Mouse (Mus musculus) stomach, embryonic 14.5 days (tissue): ENCODE data around the gene Map4k5. TPM values are rescaled to one million over a fixed set of nuclear protein-coding genes. Genes with fewer than 3 reads are reported as not detected.
A peak's percentile ranks its signal among the peaks of the same experiment; 100 is the strongest.

Source experiments
- ATAC-seq: fragments of 200-750 bp; cut with Nextera tagmentation; 2 replicates; pipeline ENCODE4 v1.8.0; 2017; ENCODE audit warnings: low read depth, moderate TSS enrichment; ENCODE audit not compliant: insufficient number of reproducible peaks, insufficient read depth, low FRiP score
- H3K27ac ChIP-seq: fragments of 300-500 bp; sonication (generic); 2 replicates; pipeline ENCODE4 v1.5.1; 2014; ENCODE audit warnings: mild to moderate bottlenecking, low read length, moderate library complexity, mixed read lengths
- H3K27me3 ChIP-seq: fragments of 300-500 bp; sonication (generic); 2 replicates; pipeline ENCODE4 v1.6.1; 2014; ENCODE audit warnings: low read length, control low read depth, mixed read lengths; ENCODE audit not compliant: control insufficient read depth, insufficient read depth
- H3K36me3 ChIP-seq: fragments of 300-500 bp; sonication (generic); 2 replicates; pipeline ENCODE4 v1.6.1; 2014; ENCODE audit warnings: mild to moderate bottlenecking, control low read depth, low read length, moderate library complexity, mixed read lengths; ENCODE audit not compliant: control insufficient read depth, insufficient read depth
- H3K4me1 ChIP-seq: fragments of 300-500 bp; sonication (generic); 2 replicates; pipeline ENCODE4 v1.6.1; 2014; ENCODE audit warnings: low read length, control low read depth, mixed read lengths; ENCODE audit not compliant: control insufficient read depth, insufficient read depth
- H3K4me2 ChIP-seq: fragments of 300-500 bp; sonication (generic); replicated peaks from 2 replicates; pipeline ENCODE4 v1.6.1; 2014; ENCODE audit warnings: low read depth, low read length, control low read depth
- H3K4me3 ChIP-seq: fragments of 300-500 bp; sonication (generic); 2 replicates; pipeline ENCODE4 v1.5.1; 2014; ENCODE audit warnings: low read depth, low read length, control low read depth
- H3K9ac ChIP-seq: fragments of 300-500 bp; sonication (generic); replicated peaks from 2 replicates; pipeline ENCODE4 v1.6.1; 2014; ENCODE audit warnings: low read depth, mild to moderate bottlenecking, control low read depth, low read length, moderate library complexity, mixed read lengths
- H3K9me3 ChIP-seq: fragments of 300-500 bp; sonication (generic); 2 replicates; pipeline ENCODE4 v1.6.1; 2016; ENCODE audit warnings: low read depth, low read length, control low read depth; ENCODE audit not compliant: control insufficient read depth
- WGBS: fragments of 180-500 bp; shearing (Covaris S2); extraction: QIAGEN DNeasy Blood & Tissue Kit; methylation state at CpG from one replicate; pipeline ENCODE4 v1.1.7; 2014; 5-methylcytosine and 5-hydroxymethylcytosine counted together
- polyA plus RNA-seq: library from polyadenylated mRNA; unstranded; fragments of >200 nt; fragmentation: Nextera tagmentation; extraction: Ambion mirVana; gene quantifications from 2 replicates; pipeline ENCODE4 v1.2.1, GENCODE M21; 2014

The Map4k5 gene
- 37.4 and 41.5 TPM in 2 replicates for polyA plus RNA-seq

GRCm38 (mm10) chr12:69892371-69893251 is at the start of gene Map4k5, which contains the start of gene Atl1:
Gene Map4k5, minus strand, starts transcription at chr12:69893200.
Gene Atl1, plus strand, starts transcription at chr12:69892614.
- H3K4me2 ChIP-seq, result peak within 1 kb of the TSS; percentile 72
- H3K9me3 ChIP-seq, result no peaks in the 10 kb centered on the region
- H3K27ac ChIP-seq, result peak within 1 kb of the TSS; percentile 92
- peaks cover 18% of the 10 kb centered on the region for H3K4me1 ChIP-seq
- H3K4me3 ChIP-seq, result peak within 1 kb of the TSS; percentile 90
- no peaks in the 10 kb centered on the region for H3K27me3 ChIP-seq
- no peaks in the 10 kb centered on the region; the same call in 1 of the 2 replicates for H3K36me3 ChIP-seq
- WGBS, result under 1% methylated on average over 98 of the region's 118 CpGs
- H3K9ac ChIP-seq, result peak within 1 kb of the TSS; percentile 92
- peak; percentile 94 for ATAC-seq

GRCm38 (mm10) chr12:69941655-69942329 is 48.8 kb upstream of the Map4k5 start:
- H3K4me3 ChIP-seq, result no peak overlapping the region
- H3K4me1 ChIP-seq, result no peaks in the 10 kb centered on the region
- no peak overlapping the region for H3K27ac ChIP-seq
- H3K9me3 ChIP-seq, result no peaks in the 10 kb centered on the region
- no peaks in the 10 kb centered on the region for H3K36me3 ChIP-seq
- no peak for ATAC-seq
- no peaks in the 10 kb centered on the region for H3K27me3 ChIP-seq
- H3K4me2 ChIP-seq, result no peak overlapping the region
- H3K9ac ChIP-seq, result no peak overlapping the region
- 42% methylated on average over 1 of the region's 1 CpGs for WGBS

GRCm38 (mm10) chr12:69939291-69939690 is 46.3 kb upstream of the Map4k5 start:
- WGBS, result 60% methylated on average over 2 of the region's 2 CpGs
- H3K4me3 ChIP-seq, result no peak overlapping the region
- no peaks in the 10 kb centered on the region for H3K9me3 ChIP-seq
- no peak for ATAC-seq
- H3K27ac ChIP-seq, result no peak overlapping the region
- no peaks in the 10 kb centered on the region for H3K4me1 ChIP-seq
- no peak overlapping the region for H3K4me2 ChIP-seq
- no peaks in the 10 kb centered on the region for H3K27me3 ChIP-seq
- no peak overlapping the region for H3K9ac ChIP-seq
- H3K36me3 ChIP-seq, result no peaks in the 10 kb centered on the region

GRCm38 (mm10) chr12:69937731-69938130 is 44.7 kb upstream of the Map4k5 start:
- Histone ChIP-seq H3K36me3 (no peaks in the 10 kb centered on the region), H3K9me3 (no peaks in the 10 kb centered on the region), H3K9ac (no peak overlapping the region), H3K27me3 (no peaks in the 10 kb centered on the region), H3K4me3 (no peak overlapping the region), H3K4me1 (no peaks in the 10 kb centered on the region), H3K4me2 (no peak overlapping the region), H3K27ac (no peak overlapping the region)
- WGBS, result 86% methylated on average over 5 of the region's 5 CpGs
- no peak for ATAC-seq

- Histone ChIP-seq H3K27ac (no peak overlapping the region), H3K9ac (no peak overlapping the region), H3K4me3 (no peak overlapping the region), H3K9me3 (no peaks in the 10 kb centered on the region), H3K36me3 (no peaks in the 10 kb centered on the region), H3K4me1 (no peaks in the 10 kb centered on the region), H3K27me3 (no peaks in the 10 kb centered on the region), H3K4me2 (no peak overlapping the region)
- 48% methylated on average over 7 of the region's 7 CpGs for WGBS
- no peak for ATAC-seq
Measured at GRCm38 (mm10) chr12:69926716-69927115, 33.7 kb upstream of the Map4k5 start.

- no peak overlapping the region for H3K4me2 ChIP-seq
- 18% methylated on average over 5 of the region's 5 CpGs for WGBS
- H3K4me3 ChIP-seq, result no peak overlapping the region
- no peak for ATAC-seq
- H3K36me3 ChIP-seq, result no peaks in the 10 kb centered on the region
- H3K27me3 ChIP-seq, result no peaks in the 10 kb centered on the region
- no peaks in the 10 kb centered on the region for H3K9me3 ChIP-seq
- no peak overlapping the region for H3K9ac ChIP-seq
- no peak overlapping the region for H3K27ac ChIP-seq
- no peaks in the 10 kb centered on the region for H3K4me1 ChIP-seq
Measured at GRCm38 (mm10) chr12:69924012-69924411, 31.0 kb upstream of the Map4k5 start.

- no peaks in the 10 kb centered on the region for H3K4me1 ChIP-seq
- no peak overlapping the region for H3K9ac ChIP-seq
- 70% methylated on average over 3 of the region's 3 CpGs for WGBS
- ATAC-seq, result no peak
- no peaks in the 10 kb centered on the region for H3K9me3 ChIP-seq
- no peak overlapping the region for H3K4me3 ChIP-seq
- no peaks in the 10 kb centered on the region for H3K27me3 ChIP-seq
- no peaks in the 10 kb centered on the region for H3K36me3 ChIP-seq
- no peak overlapping the region for H3K27ac ChIP-seq
- H3K4me2 ChIP-seq, result no peak overlapping the region
Measured at GRCm38 (mm10) chr12:69923603-69924002, 30.6 kb upstream of the Map4k5 start.

GRCm38 (mm10) chr12:69923128-69923527 is 30.1 kb upstream of the Map4k5 start:
- Histone ChIP-seq H3K4me2 (no peak overlapping the region), H3K36me3 (no peaks in the 10 kb centered on the region), H3K9me3 (no peaks in the 10 kb centered on the region), H3K4me1 (no peaks in the 10 kb centered on the region), H3K27me3 (no peaks in the 10 kb centered on the region), H3K27ac (no peak overlapping the region), H3K9ac (no peak overlapping the region), H3K4me3 (no peak overlapping the region)
- no peak for ATAC-seq
- 72% methylated on average over 3 of the region's 3 CpGs for WGBS
